Mouse (Mus musculus): Measurements from ENCODE around the gene Nipal4. TPM values are rescaled to one million over a fixed set of nuclear protein-coding genes. Genes with fewer than 3 reads are reported as not detected.

The Nipal4 gene
- polyA plus RNA-seq, 1 experiment from 2014 or later, result 1.2 TPM

GRCm38 (mm10) chr11:46109206-46109605, 57.1 kb downstream of the Nipal4 start:
- Histone ChIP-seq H3K4me2 (no peak overlapping the region), H3K36me3 (peaks cover 30% of the 10 kb centered on the region), H3K27me3 (no peaks in the 10 kb centered on the region), H3K27ac (no peak overlapping the region), H3K9ac (no peak overlapping the region), H3K4me3 (replicated peaks) (no peak overlapping the region), H3K9me3 (replicated peaks) (no peaks in the 10 kb centered on the region), H3K4me1 (no peaks in the 10 kb centered on the region)
- no peak for ATAC-seq (replicated peaks; ENCODE audit: low FRiP score)
- WGBS, result 89% methylated on average over 5 of the region's 5 CpGs

GRCm38 (mm10) chr11:46107046-46107445, 59.3 kb downstream of the Nipal4 start:
- 77% methylated on average over 1 of the region's 1 CpGs for WGBS
- H3K4me2 ChIP-seq, result no peak overlapping the region
- no peak overlapping the region for H3K4me3 ChIP-seq (replicated peaks)
- H3K27ac ChIP-seq, result no peak overlapping the region
- no peak overlapping the region for H3K9ac ChIP-seq
- no peaks in the 10 kb centered on the region for H3K27me3 ChIP-seq
- H3K4me1 ChIP-seq, result 0 out of 2 replicates have a peak, but pooled peaks cover under 1% of the 10 kb centered on the region
- H3K9me3 ChIP-seq (replicated peaks), result no peaks in the 10 kb centered on the region
- peaks cover 21% of the 10 kb centered on the region; the same call in 1 of the 2 replicates for H3K36me3 ChIP-seq
- no peak for ATAC-seq (replicated peaks; ENCODE audit: low FRiP score)

GRCm38 (mm10) chr11:46102107-46102506, 64.2 kb downstream of the Nipal4 start:
- peaks cover 6% of the 10 kb centered on the region; the same call in 1 of the 2 replicates for H3K4me1 ChIP-seq
- no peak overlapping the region for H3K4me3 ChIP-seq (replicated peaks)
- H3K9ac ChIP-seq, result no peak overlapping the region
- no peak for ATAC-seq (replicated peaks; ENCODE audit: low FRiP score)
- H3K9me3 ChIP-seq (replicated peaks), result no peaks in the 10 kb centered on the region
- H3K36me3 ChIP-seq, result peaks cover 43% of the 10 kb centered on the region
- H3K27ac ChIP-seq, result no peak overlapping the region
- no peak overlapping the region for H3K4me2 ChIP-seq
- no peaks in the 10 kb centered on the region for H3K27me3 ChIP-seq
- WGBS, result 52% methylated on average over 6 of the region's 6 CpGs

Small RNA genes lying within 50 kb of the gene (microRNA-seq; reads per million reads assigned to microRNA genes)
- gene Mir7239 (not detected), gene Mir8100 (not detected)

Other genes starting within 250 kb of the Nipal4 start
- gene Lsm11, start 221.6 kb downstream of the Nipal4 start, polyA plus RNA-seq (2015; fragmentation: Nextera tagmentation; extraction: Ambion mirVana), result 5.0 and 5.6 TPM in 2 replicates
- gene Thg1l, start 211.0 kb downstream of the Nipal4 start, polyA plus RNA-seq (2015; fragmentation: Nextera tagmentation; extraction: Ambion mirVana), result 14.9 and 16.4 TPM in 2 replicates
- gene Sox30, start 186.2 kb downstream of the Nipal4 start, polyA plus RNA-seq (2015; fragmentation: Nextera tagmentation; extraction: Ambion mirVana), result 0.22 and 0.25 TPM in 2 replicates
- 2.8 and 6.7 TPM in 2 replicates for gene Gm12166, start 114.2 kb downstream of the Nipal4 start, polyA plus RNA-seq (2015; fragmentation: Nextera tagmentation; extraction: Ambion mirVana)
- gene Adam19, start 110.5 kb downstream of the Nipal4 start, polyA plus RNA-seq (2015; fragmentation: Nextera tagmentation; extraction: Ambion mirVana), result 14.4 and 17.9 TPM in 2 replicates
- gene Fndc9, start 69.0 kb upstream of the Nipal4 start, polyA plus RNA-seq (2015; fragmentation: Nextera tagmentation; extraction: Ambion mirVana), result 0.13 and 0.21 TPM in 2 replicates
- 15.3 and 15.5 TPM in 2 replicates for gene Cyfip2, start 146.4 kb upstream of the Nipal4 start, polyA plus RNA-seq (2015; fragmentation: Nextera tagmentation; extraction: Ambion mirVana)
- 0.18 and 0.28 TPM in 2 replicates for gene Itk, start 223.0 kb upstream of the Nipal4 start, polyA plus RNA-seq (2015; fragmentation: Nextera tagmentation; extraction: Ambion mirVana)
- not detected in 2 replicates for gene Fam71b, start 230.1 kb upstream of the Nipal4 start, polyA plus RNA-seq (2015; fragmentation: Nextera tagmentation; extraction: Ambion mirVana)

Data from kidney, embryonic 15.5 days (tissue).